Mouse (Mus musculus): Measurements from ENCODE around the gene Mgat1. TPM values are rescaled to one million over a fixed set of nuclear protein-coding genes. Genes with fewer than 3 reads are reported as not detected.
A peak's percentile ranks its signal among the peaks of the same experiment; 100 is the strongest.

Gene Mgat1
- polyA plus RNA-seq, 1 experiment, result 45.8 TPM

DNA sequence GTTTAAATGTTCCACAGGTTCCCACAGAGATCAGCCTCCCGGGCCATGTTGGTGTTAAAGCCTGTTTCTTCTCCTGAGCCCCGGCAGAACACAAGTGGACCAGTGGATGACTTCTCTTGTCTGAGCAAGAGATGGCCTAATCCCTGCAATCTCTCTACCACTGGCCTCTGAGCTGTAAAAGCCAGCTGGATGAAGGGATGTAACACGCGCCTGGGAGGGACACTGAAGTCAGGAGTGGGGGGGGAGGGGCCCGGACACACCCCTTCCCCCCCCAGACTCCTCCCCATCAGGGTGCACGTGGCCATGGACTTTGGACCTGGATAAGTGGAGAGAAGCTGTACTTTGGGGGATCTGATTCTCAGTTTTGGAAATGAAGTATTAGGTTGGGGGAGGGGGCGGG is 1.2 kb downstream of the Mgat1 start:
- Histone ChIP-seq H3K36me3 (ENCODE audit: control insufficient read depth, insufficient read depth) (no peaks in the 10 kb centered on the region), H3K4me2 (ENCODE audit: low read depth) (peak overlapping the region; percentile 88), H3K4me3 (peak overlapping the region; percentile 49), H3K79me2 (ENCODE audit: control insufficient read depth, insufficient read depth) (no peaks in the 10 kb centered on the region), H3K27me3 (ENCODE audit: control insufficient read depth, insufficient read depth, insufficient read length) (no peaks in the 10 kb centered on the region), H3ac (ENCODE audit: control insufficient read depth, insufficient read length) (no peak overlapping the region)
- TF ChIP-seq TCF12 (IDR thresholded peaks at IDR 0.05; ENCODE audit: insufficient read depth, poor library complexity, severe bottlenecking), result no peak
- TF ChIP-seq REST (IDR thresholded peaks at IDR 0.05; ENCODE audit: insufficient read depth, insufficient read length), result no peak
- TF ChIP-seq E2F4 (IDR thresholded peaks at IDR 0.05; ENCODE audit: insufficient read depth), result no peak
- TF ChIP-seq MAX (IDR thresholded peaks at IDR 0.05; ENCODE audit: low read depth), result no peak
- TF ChIP-seq USF1 (IDR thresholded peaks at IDR 0.05; ENCODE audit: low read depth), result peak; percentile 11
- no peak for TF ChIP-seq SRF (IDR thresholded peaks at IDR 0.05; ENCODE audit: control insufficient read depth, insufficient read length, low read depth)

DNA sequence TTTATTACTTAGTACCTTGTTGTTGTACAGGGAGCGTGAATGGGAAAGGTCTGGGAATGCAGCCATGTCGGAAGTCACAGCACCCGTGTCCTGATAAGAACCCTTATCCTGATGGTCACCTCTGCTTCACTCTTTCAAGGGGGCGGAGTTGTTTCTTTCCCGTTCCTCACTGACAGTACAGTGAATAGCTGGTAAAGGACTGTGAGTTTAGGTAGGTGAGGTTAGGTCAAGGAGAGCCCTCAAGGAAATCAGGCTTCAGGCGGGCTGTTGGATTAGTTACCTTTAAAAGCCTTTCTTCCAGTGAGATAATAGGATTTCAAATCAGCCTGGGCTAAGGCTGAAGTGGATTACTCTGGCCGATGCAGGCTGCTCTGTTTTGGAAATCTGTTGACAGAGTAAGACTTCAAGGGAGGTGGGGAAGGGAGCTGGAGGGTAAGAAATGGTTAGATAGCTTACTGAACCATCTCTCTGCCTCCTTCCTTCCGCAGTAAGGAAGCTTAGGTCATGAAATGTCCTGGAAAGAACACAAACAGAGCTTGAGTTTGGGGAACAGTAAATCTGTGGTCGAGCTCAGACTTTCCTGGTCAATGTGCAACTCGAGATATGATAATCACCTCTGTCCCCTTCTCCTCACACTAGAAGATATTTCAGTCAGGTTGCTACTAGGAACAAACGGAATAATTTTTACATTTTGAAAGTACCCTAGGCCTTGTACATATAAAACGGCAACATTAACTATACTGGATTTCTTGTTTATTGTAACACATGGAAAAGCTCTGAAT is 1.8 kb downstream of the Mgat1 start:
- TF ChIP-seq MAX (IDR thresholded peaks at IDR 0.05; ENCODE audit: low read depth), result no peak
- no peak for TF ChIP-seq POLR2AphosphoS2 (IDR thresholded peaks at IDR 0.05; ENCODE audit: insufficient read length, low read depth)
- TF ChIP-seq SRF (IDR thresholded peaks at IDR 0.05; ENCODE audit: control insufficient read depth, insufficient read length, low read depth), result no peak
- no peak for TF ChIP-seq USF1 (IDR thresholded peaks at IDR 0.05; ENCODE audit: low read depth)
- TF ChIP-seq CEBPB (IDR thresholded peaks at IDR 0.05; ENCODE audit: insufficient read depth, poor library complexity, severe bottlenecking), result no peak
- TF ChIP-seq REST (IDR thresholded peaks at IDR 0.05; ENCODE audit: insufficient read depth, insufficient read length), result no peak
- no peak for TF ChIP-seq POLR2A (IDR thresholded peaks at IDR 0.05; ENCODE audit: insufficient read length, low read depth)
- TF ChIP-seq TCF12 (IDR thresholded peaks at IDR 0.05; ENCODE audit: insufficient read depth, poor library complexity, severe bottlenecking), result no peak
- TF ChIP-seq TCF3 (IDR thresholded peaks at IDR 0.05; ENCODE audit: insufficient read length, low read depth), result no peak
- TF ChIP-seq E2F4 (IDR thresholded peaks at IDR 0.05; ENCODE audit: insufficient read depth), result no peak
- no peak for TF ChIP-seq MYOG (IDR thresholded peaks at IDR 0.05; ENCODE audit: control insufficient read depth in 1 of 3, insufficient read depth in 1 of 3, insufficient read length in 2 of 3, low read depth in 2 of 3)
- TF ChIP-seq MYOD1 (IDR thresholded peaks at IDR 0.05; ENCODE audit: control insufficient read depth in 1 of 3, insufficient read length in 2 of 3, low read depth in 2 of 3), result no peak
- no peak overlapping the region for H3K4me3 ChIP-seq
- no peak overlapping the region for H3ac ChIP-seq (ENCODE audit: control insufficient read depth, insufficient read length)
- H3K79me2 ChIP-seq (ENCODE audit: control insufficient read depth, insufficient read depth), result peaks cover 5% of the 10 kb centered on the region
- H3K36me3 ChIP-seq (ENCODE audit: control insufficient read depth, insufficient read depth), result no peaks in the 10 kb centered on the region
- H3K4me2 ChIP-seq (ENCODE audit: low read depth), result peak overlapping the region; percentile 88
- no peaks in the 10 kb centered on the region for H3K27me3 ChIP-seq (ENCODE audit: control insufficient read depth, insufficient read depth, insufficient read length)

DNA sequence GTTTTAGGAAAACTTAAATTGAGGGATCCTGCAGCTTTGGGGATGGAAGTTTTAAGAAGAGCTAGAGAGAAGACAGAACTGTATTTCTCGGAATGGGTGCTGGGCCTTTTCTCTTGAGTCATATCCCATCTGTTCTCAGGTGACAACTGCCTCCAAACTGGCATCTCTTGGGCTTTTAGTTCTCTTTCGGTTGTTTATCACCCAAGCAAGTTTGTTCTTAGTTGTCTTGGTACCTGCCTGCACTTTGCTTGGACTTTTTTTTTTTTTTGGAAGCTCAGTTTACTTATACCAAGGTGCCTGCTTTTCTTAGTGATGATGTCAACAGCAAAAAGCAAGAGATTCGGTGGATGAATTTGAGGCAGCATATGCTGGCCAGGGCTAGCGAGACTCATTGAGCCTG is 2.5 kb downstream of the Mgat1 start:
- Histone ChIP-seq H3K27me3 (ENCODE audit: control insufficient read depth, insufficient read depth, insufficient read length) (no peaks in the 10 kb centered on the region), H3K4me2 (ENCODE audit: low read depth) (peak overlapping the region; percentile 35), H3K4me3 (no peak overlapping the region), H3K79me2 (ENCODE audit: control insufficient read depth, insufficient read depth) (peaks cover 12% of the 10 kb centered on the region), H3K36me3 (ENCODE audit: control insufficient read depth, insufficient read depth) (no peaks in the 10 kb centered on the region), H3ac (ENCODE audit: control insufficient read depth, insufficient read length) (no peak overlapping the region)
- TF ChIP-seq SRF (IDR thresholded peaks at IDR 0.05; ENCODE audit: control insufficient read depth, insufficient read length, low read depth), result no peak
- no peak for TF ChIP-seq POLR2A (IDR thresholded peaks at IDR 0.05; ENCODE audit: insufficient read length, low read depth)
- no peak for TF ChIP-seq CEBPB (IDR thresholded peaks at IDR 0.05; ENCODE audit: insufficient read depth, poor library complexity, severe bottlenecking)
- no peak for TF ChIP-seq TCF3 (IDR thresholded peaks at IDR 0.05; ENCODE audit: insufficient read length, low read depth)
- no peak for TF ChIP-seq USF1 (IDR thresholded peaks at IDR 0.05; ENCODE audit: low read depth)
- no peak for TF ChIP-seq MYOD1 (IDR thresholded peaks at IDR 0.05; ENCODE audit: control insufficient read depth in 1 of 3, insufficient read length in 2 of 3, low read depth in 2 of 3)

DNA sequence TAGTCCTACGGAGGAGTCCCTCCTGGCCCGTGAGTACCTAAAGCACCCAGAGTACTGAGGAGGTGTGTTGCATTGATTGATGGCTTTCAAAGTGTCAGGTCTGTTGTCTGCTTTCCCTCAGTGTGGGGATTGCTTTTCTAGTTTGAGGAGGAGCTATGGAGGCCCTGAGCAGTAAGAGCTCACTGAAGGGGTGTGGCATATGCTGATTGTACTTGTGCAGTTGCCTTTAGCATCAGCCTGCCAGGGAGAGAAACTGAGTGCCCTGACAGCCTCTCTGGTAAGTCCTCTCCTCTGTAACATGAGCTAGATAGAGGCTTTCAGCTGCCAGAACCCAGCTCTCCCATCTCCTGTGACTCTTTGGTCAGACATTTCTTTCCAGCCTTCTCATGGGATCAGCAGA is 3.3 kb downstream of the Mgat1 start:
- Histone ChIP-seq H3K4me2 (ENCODE audit: low read depth) (peak overlapping the region; percentile 58), H3K4me3 (no peak overlapping the region), H3ac (ENCODE audit: control insufficient read depth, insufficient read length) (no peak overlapping the region), H3K36me3 (ENCODE audit: control insufficient read depth, insufficient read depth) (no peaks in the 10 kb centered on the region), H3K27me3 (ENCODE audit: control insufficient read depth, insufficient read depth, insufficient read length) (no peaks in the 10 kb centered on the region), H3K79me2 (ENCODE audit: control insufficient read depth, insufficient read depth) (peaks cover 17% of the 10 kb centered on the region)
- TF ChIP-seq REST (IDR thresholded peaks at IDR 0.05; ENCODE audit: insufficient read depth, insufficient read length) (no peak), TCF3 (IDR thresholded peaks at IDR 0.05; ENCODE audit: insufficient read length, low read depth) (no peak), USF1 (IDR thresholded peaks at IDR 0.05; ENCODE audit: low read depth) (no peak), TCF12 (IDR thresholded peaks at IDR 0.05; ENCODE audit: insufficient read depth, poor library complexity, severe bottlenecking) (no peak), MAX (IDR thresholded peaks at IDR 0.05; ENCODE audit: low read depth) (no peak), SRF (IDR thresholded peaks at IDR 0.05; ENCODE audit: control insufficient read depth, insufficient read length, low read depth) (no peak), MYOG (IDR thresholded peaks at IDR 0.05; ENCODE audit: control insufficient read depth in 1 of 3, insufficient read depth in 1 of 3, insufficient read length in 2 of 3, low read depth in 2 of 3) (no peak), CEBPB (IDR thresholded peaks at IDR 0.05; ENCODE audit: insufficient read depth, poor library complexity, severe bottlenecking) (no peak), MYOD1 (IDR thresholded peaks at IDR 0.05; ENCODE audit: control insufficient read depth in 1 of 3, insufficient read length in 2 of 3, low read depth in 2 of 3) (no peak)

Data from myocyte (in vitro differentiated cells).